Mouse (Mus musculus) embryonic fibroblast, embryonic 13.5 days (primary cell): ENCODE results near the gene Rnase11.

Experiments
- CTCF ChIP-seq: IDR thresholded peaks from 2 replicates; pipeline ENCODE4 v1.5.1; 2011; ENCODE audit warnings: mild to moderate bottlenecking, control low read depth, low read length, moderate library complexity, borderline replicate concordance; ENCODE audit not compliant: insufficient read depth
- POLR2A ChIP-seq: IDR thresholded peaks from 2 replicates; pipeline ENCODE4 v1.6.1; 2011; ENCODE audit warnings: low read depth, mild to moderate bottlenecking, control low read depth, low read length, moderate library complexity

GRCm38 (mm10) chr14:51047846-51048245 lies 2.1 kb downstream of the Rnase11 start:
- TF ChIP-seq POLR2A (no peak), CTCF (no peak)
